19 mouse cellular contexts compared by ENCODE assay signal in the genomic region with DNA sequence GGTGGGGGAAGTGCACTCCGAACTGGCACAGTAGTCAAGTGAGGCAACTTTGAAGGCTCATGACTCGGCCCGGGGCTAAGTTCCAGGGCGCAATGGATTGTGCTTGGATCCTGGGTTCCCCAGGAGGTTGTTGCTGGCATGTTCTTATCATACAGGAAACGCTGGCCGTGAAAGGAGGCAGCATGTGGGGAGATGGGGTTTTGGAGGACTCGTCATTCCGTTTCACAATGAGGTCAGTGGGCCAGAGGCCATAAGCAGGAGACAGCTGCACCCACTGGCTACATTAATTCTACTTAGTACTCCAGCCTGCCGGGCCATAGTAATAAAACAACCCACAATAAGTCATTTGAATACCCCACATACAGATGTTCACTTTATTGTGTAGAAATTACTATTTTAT. TPM values are rescaled to one million over a fixed set of nuclear protein-coding genes. Genes with fewer than 3 reads are reported as not detected.
A peak's percentile ranks its signal among the peaks of the same experiment; 100 is the strongest.
DNase-seq lines count a peak whose midpoint lies in the region; ATAC-seq and TF ChIP-seq lines count a peak whose summit lies in the region.
"Had no signal": no experiment of that assay in that cellular context is flagged by ENCODE, and none has a peak within 500 bp of the region (broad histone marks: within the 10 kb centered on the region; RNA-seq: fewer than 3 reads in every experiment).

No protein-coding gene starts in this region.

- H3K27me3 ChIP-seq in heart, adult 2 months (ENCODE audit: control insufficient read depth, insufficient read depth, low read length), result no peaks in the 10 kb centered on the region
- H3K27me3 ChIP-seq in heart, embryonic 12.5 days (replicated peaks), result no peaks in the 10 kb centered on the region
- H3K27me3 ChIP-seq: embryonic facial prominence, embryonic 15.5 days; forebrain, embryonic 12.5 days; kidney, embryonic 15.5 days; limb, embryonic 12.5 days; liver, embryonic 15.5 days; midbrain, embryonic 12.5 days had no signal

- 0 out of 2 replicates have a peak, but pooled peaks have one; percentile 34 for TF ChIP-seq EP300 in heart, adult 2 months (IDR thresholded peaks at IDR 0.05; ENCODE audit: insufficient read depth, low read depth, low read length)

- no peaks in the 10 kb centered on the region for H3K79me2 ChIP-seq in heart, adult 2 months (replicated peaks; ENCODE audit: control insufficient read depth, insufficient read depth, low read length)

- DNase-seq in heart, adult 2 months, result peak; percentile 55 to 72
- DNase-seq in adipocyte (ENCODE audit: low spot score), result peak; percentile 16
- DNase-seq in gastrocnemius, postnatal 25 days, result peak; percentile 8
- peak; percentile 55 for DNase-seq in heart, postnatal 4 days
- no peak for DNase-seq in cerebellum, postnatal 14 days
- no peak for DNase-seq in frontal cortex, postnatal 25 days (ENCODE audit: low spot score in 2 of 2)
- DNase-seq in retina, embryonic 14.5 days (ENCODE audit: low spot score), result no peak
- DNase-seq: cerebellum, adult 11 months; lung, postnatal 14 days; right cerebral cortex, postnatal 4 days; thymus, adult 18-20 months had no signal

- H3K36me3 ChIP-seq in heart, adult 2 months (ENCODE audit: control insufficient read depth, insufficient read depth, low read length), result no peaks in the 10 kb centered on the region
- no peaks in the 10 kb centered on the region for H3K36me3 ChIP-seq in heart, embryonic 12.5 days
- H3K36me3 ChIP-seq: embryonic facial prominence, embryonic 15.5 days; forebrain, embryonic 12.5 days; G1E; kidney, embryonic 15.5 days; limb, embryonic 12.5 days; liver, embryonic 15.5 days; midbrain, embryonic 12.5 days had no signal

- H3K4me3 ChIP-seq in heart, adult 2 months, result no peak overlapping the region
- H3K4me3 ChIP-seq in heart, embryonic 12.5 days, result no peak overlapping the region
- H3K4me3 ChIP-seq: embryonic facial prominence, embryonic 15.5 days; forebrain, embryonic 12.5 days; kidney, embryonic 15.5 days; limb, embryonic 12.5 days; liver, embryonic 15.5 days; midbrain, embryonic 12.5 days had no signal

- H3K9ac ChIP-seq in heart, adult 2 months (ENCODE audit: low read depth, low read length), result no peak overlapping the region
- no peak overlapping the region for H3K9ac ChIP-seq in heart, embryonic 12.5 days
- H3K9ac ChIP-seq: embryonic facial prominence, embryonic 15.5 days; forebrain, embryonic 12.5 days; kidney, embryonic 15.5 days; limb, embryonic 12.5 days; liver, embryonic 15.5 days; midbrain, embryonic 12.5 days had no signal

- ATAC-seq in heart, embryonic 12.5 days (ENCODE audit: insufficient number of reproducible peaks, low FRiP score), result no peak

- H3K9me3 ChIP-seq in heart, embryonic 12.5 days (replicated peaks), result no peaks in the 10 kb centered on the region
- H3K9me3 ChIP-seq: embryonic facial prominence, embryonic 15.5 days; forebrain, embryonic 12.5 days; G1E; kidney, embryonic 15.5 days; limb, embryonic 12.5 days; liver, embryonic 15.5 days; midbrain, embryonic 12.5 days had no signal

- TF ChIP-seq POLR2A in heart, adult 2 months (IDR thresholded peaks at IDR 0.05; ENCODE audit: insufficient read depth, low read depth, low read length), result no peak

- no peak for TF ChIP-seq CTCF in heart, adult 2 months (IDR thresholded peaks at IDR 0.05)

- H3K4me2 ChIP-seq in heart, embryonic 12.5 days, result no peak overlapping the region
- H3K4me2 ChIP-seq: embryonic facial prominence, embryonic 15.5 days; forebrain, embryonic 12.5 days; kidney, embryonic 15.5 days; limb, embryonic 12.5 days; liver, embryonic 15.5 days; midbrain, embryonic 12.5 days had no signal

- no peaks in the 10 kb centered on the region for H3K4me1 ChIP-seq in heart, adult 2 months (ENCODE audit: control insufficient read depth, insufficient read depth, low read length)
- H3K4me1 ChIP-seq in heart, embryonic 12.5 days (replicated peaks), result no peaks in the 10 kb centered on the region
- H3K4me1 ChIP-seq: embryonic facial prominence, embryonic 15.5 days; forebrain, embryonic 12.5 days; limb, embryonic 12.5 days; liver, embryonic 15.5 days; midbrain, embryonic 12.5 days had no signal

- no peak overlapping the region for H3K27ac ChIP-seq in heart, adult 2 months
- H3K27ac ChIP-seq in heart, embryonic 12.5 days (ENCODE audit: poor library complexity, severe bottlenecking), result no peak overlapping the region
- H3K27ac ChIP-seq: embryonic facial prominence, embryonic 15.5 days; forebrain, embryonic 12.5 days; kidney, embryonic 15.5 days; limb, embryonic 12.5 days; liver, embryonic 15.5 days; midbrain, embryonic 12.5 days had no signal

- WGBS in heart, adult 2 months, result 9% methylated on average over 9 of the region's 9 CpGs
- WGBS in heart, embryonic 12.5 days, result 42% methylated on average over 9 of the region's 9 CpGs

- intact Hi-C loops in heart, adult 2 months (cut with DNase I), result no loop called here

RNA-seq across cellular contexts. Expression of a gene that starts 34.6 kb away (rescaled TPM):
- 1 to 10 TPM; 1.3 to 1.4 TPM for total RNA-seq in heart, adult 2 months (2021)
- 3.2 and 4.2 TPM in 2 replicates for polyA plus RNA-seq in heart, adult 2 months (2012; rRNA removed)
- 0.04 and 0.05 TPM in 2 replicates for polyA plus RNA-seq in heart, embryonic 12.5 days (2016; fragmentation: Nextera tagmentation; extraction: Ambion mirVana)
- 10 to 100 TPM; 17.9 to 25.7 TPM for total RNA-seq in gastrocnemius, postnatal 25 days (2021)
- total RNA-seq in heart, postnatal 4 days (2021), result 1 to 10 TPM in 1 of 2 experiments, under 1 TPM in 1; 0.97 to 1.0 TPM
- polyA plus RNA-seq: G1E had no signal

Comparison
In these comparisons a context has a peak if more than half of its experiments do, and no peak if none do; other contexts are left out.
1. DNase-seq: peak in heart, adult 2 months (2 of 2), adipocyte (single experiment), gastrocnemius, postnatal 25 days (single experiment) and heart, postnatal 4 days (single experiment); none in cerebellum, postnatal 14 days (0 of 2), frontal cortex, postnatal 25 days (0 of 2) and retina, embryonic 14.5 days (single experiment).
2. RNA of a gene that starts 34.6 kb away (total RNA-seq): 17.9 to 25.7 TPM in gastrocnemius, postnatal 25 days; 1.3 to 1.4 TPM in heart, adult 2 months and 0.97 to 1.0 TPM in heart, postnatal 4 days; every median in the first group is over 4 times any median in the second.